Mouse (Mus musculus) stomach, embryonic 16.5 days (tissue): ENCODE measurements at regions not wholly inside any gene's neighbourhood (a gene's known extent, or its start where the extent isn't known, plus 50 kb on each side); places are given as distances from the start of the nearest gene placed in this dataset.
"Not testable (repeated sequence)": the region's sequence is repeated elsewhere in the genome, so short reads cannot be mapped to it uniquely, and the experiment has no call there.

ENCODE experiments used
- ATAC-seq: fragments of 200-750 bp; cut with Nextera tagmentation; 2 replicates; pipeline ENCODE4 v1.8.0; 2017; ENCODE audit warnings: moderate number of reproducible peaks, moderate TSS enrichment; ENCODE audit not compliant: insufficient read depth, low FRiP score
- H3K27ac ChIP-seq: fragments of 300-500 bp; sonication (generic); 2 replicates; pipeline ENCODE4 v1.5.1; 2014; ENCODE audit warnings: low read length
- H3K27me3 ChIP-seq: fragments of 300-500 bp; sonication (generic); 2 replicates; pipeline ENCODE4 v1.6.1; 2014; ENCODE audit warnings: low read length, control low read depth, mixed read lengths; ENCODE audit not compliant: control insufficient read depth, insufficient read depth
- H3K36me3 ChIP-seq: fragments of 300-500 bp; sonication (generic); 2 replicates; pipeline ENCODE4 v1.6.1; 2014; ENCODE audit warnings: low read length; ENCODE audit not compliant: control insufficient read depth, insufficient read depth
- H3K4me1 ChIP-seq: fragments of 300-500 bp; sonication (generic); 2 replicates; pipeline ENCODE4 v1.6.1; 2014; ENCODE audit warnings: low read length, control low read depth, mixed read lengths; ENCODE audit not compliant: control insufficient read depth, insufficient read depth
- H3K4me2 ChIP-seq: fragments of 300-500 bp; sonication (generic); 2 replicates; pipeline ENCODE4 v1.6.1; 2014; ENCODE audit warnings: low read depth, low read length, mixed read lengths
- H3K4me3 ChIP-seq: fragments of 300-500 bp; sonication (generic); replicated peaks from 2 replicates; pipeline ENCODE4 v1.5.1; 2014; ENCODE audit warnings: mild to moderate bottlenecking, low read length
- H3K9ac ChIP-seq: fragments of 300-500 bp; sonication (generic); 2 replicates; pipeline ENCODE4 v1.6.1; 2014; ENCODE audit warnings: low read length
- H3K9me3 ChIP-seq: fragments of 300-500 bp; sonication (generic); replicated peaks from 2 replicates; pipeline ENCODE4 v1.6.1; 2016; ENCODE audit warnings: low read length, control low read depth; ENCODE audit not compliant: control insufficient read depth
- WGBS: fragments of 180-500 bp; shearing (Covaris S2); extraction: QIAGEN DNeasy Blood & Tissue Kit; methylation state at CpG from one replicate; pipeline ENCODE4 v1.1.7; 2014; 5-methylcytosine and 5-hydroxymethylcytosine counted together

DNA sequence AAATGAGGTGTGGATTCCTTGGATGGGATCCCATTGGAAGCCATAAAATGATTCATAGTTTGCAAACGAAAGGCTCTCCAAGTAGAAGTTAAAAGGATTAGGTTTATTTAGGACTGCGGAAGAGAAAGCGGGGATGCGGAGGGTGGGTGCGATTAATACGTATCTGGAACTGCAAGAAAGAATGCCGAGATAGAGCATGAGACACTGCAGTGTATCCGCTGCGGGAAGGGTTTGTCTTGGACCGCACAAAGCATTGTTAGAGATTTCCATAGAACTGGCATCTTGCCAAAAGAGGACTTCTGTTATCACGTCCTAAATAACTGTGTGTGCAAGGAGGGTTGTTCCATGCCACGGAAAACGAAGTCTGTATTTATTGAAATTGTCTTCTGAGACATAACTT, 341.4 kb upstream of the Hand2 start:
- H3K9ac ChIP-seq, result no peak overlapping the region
- 42% methylated on average over 13 of the region's 13 CpGs for WGBS
- no peaks in the 10 kb centered on the region for H3K4me1 ChIP-seq

DNA sequence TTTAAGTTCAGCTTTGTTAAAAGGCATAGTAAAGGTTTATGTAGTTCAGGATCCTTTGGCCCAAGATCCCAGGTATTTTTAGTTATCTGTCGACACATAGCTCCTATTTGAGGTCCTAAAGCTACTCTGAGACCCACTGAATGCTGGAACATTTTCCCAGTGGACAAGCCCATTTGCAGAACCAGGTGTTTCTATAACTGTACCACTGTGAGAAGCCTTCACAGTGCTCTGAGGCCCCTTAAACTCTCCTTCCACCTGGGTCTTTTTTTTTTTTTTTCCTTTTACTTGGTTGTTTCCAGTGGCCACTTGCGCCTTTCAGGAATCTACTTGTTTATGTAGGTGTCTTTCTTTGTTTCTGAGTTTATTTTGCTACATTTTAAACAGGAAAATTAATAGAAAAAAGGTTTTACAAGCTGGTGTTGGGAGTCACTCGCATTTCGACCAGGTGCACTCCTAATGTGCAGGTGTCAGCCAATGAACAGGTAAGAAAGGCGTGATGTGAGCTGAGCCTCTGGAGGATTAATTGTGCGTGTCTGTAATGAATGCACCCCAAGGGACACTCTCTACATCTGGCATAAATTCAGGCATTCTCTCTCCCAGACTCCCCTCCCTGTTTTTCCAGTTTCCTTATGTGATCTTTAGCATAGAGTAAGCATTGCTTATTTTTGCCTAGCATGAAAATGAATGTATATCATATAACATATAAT, 310.3 kb upstream of the Hand2 start:
- Histone ChIP-seq H3K4me3 (no peak overlapping the region), H3K4me2 (no peak overlapping the region), H3K9me3 (no peaks in the 10 kb centered on the region), H3K9ac (no peak overlapping the region), H3K27ac (no peak overlapping the region), H3K36me3 (no peaks in the 10 kb centered on the region), H3K27me3 (no peaks in the 10 kb centered on the region), H3K4me1 (no peaks in the 10 kb centered on the region)
- 71% methylated on average over 6 of the region's 6 CpGs for WGBS
- ATAC-seq, result no peak

More for the DNA sequence above, 341.4 kb upstream of the Hand2 start:
- no peak overlapping the region for H3K27ac ChIP-seq
- H3K4me3 ChIP-seq, result no peak overlapping the region
- no peaks in the 10 kb centered on the region for H3K9me3 ChIP-seq
- 0 out of 2 replicates have a peak, but pooled peaks have one; percentile 33 for ATAC-seq
- H3K36me3 ChIP-seq, result no peaks in the 10 kb centered on the region
- H3K27me3 ChIP-seq, result no peaks in the 10 kb centered on the region
- H3K4me2 ChIP-seq, result peak overlapping the region; percentile 33

DNA sequence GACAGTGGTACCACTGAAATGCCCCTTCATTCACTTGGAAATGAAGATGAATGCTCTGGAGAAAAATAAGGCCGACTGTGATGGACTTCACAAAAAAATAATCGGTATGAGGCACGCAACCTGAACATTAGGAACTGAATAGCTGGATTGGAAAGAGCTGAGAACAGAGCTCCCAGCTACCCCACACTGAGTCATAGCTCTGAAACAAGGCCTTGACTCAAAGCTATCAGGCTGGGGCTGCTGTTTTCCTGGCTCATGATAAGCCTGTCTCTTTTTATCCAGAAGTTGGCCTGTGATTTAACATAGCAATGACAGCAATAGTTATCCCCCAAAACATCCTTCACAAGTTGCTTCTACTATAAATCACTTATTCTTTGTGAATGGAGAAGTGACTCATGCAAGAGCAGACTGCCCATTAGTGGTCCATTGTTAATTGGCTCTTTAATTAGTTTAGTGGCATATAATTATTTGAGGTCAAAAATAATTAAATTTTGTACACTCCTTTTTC, 306.9 kb upstream of the Hand2 start:
- H3K36me3 ChIP-seq, result no peaks in the 10 kb centered on the region
- WGBS, result 72% methylated on average over 3 of the region's 3 CpGs
- H3K27ac ChIP-seq, result no peak overlapping the region
- no peak overlapping the region for H3K4me3 ChIP-seq
- no peak for ATAC-seq
- H3K27me3 ChIP-seq, result no peaks in the 10 kb centered on the region
- no peaks in the 10 kb centered on the region for H3K9me3 ChIP-seq
- H3K4me2 ChIP-seq, result no peak overlapping the region
- no peaks in the 10 kb centered on the region for H3K4me1 ChIP-seq
- H3K9ac ChIP-seq, result no peak overlapping the region

DNA sequence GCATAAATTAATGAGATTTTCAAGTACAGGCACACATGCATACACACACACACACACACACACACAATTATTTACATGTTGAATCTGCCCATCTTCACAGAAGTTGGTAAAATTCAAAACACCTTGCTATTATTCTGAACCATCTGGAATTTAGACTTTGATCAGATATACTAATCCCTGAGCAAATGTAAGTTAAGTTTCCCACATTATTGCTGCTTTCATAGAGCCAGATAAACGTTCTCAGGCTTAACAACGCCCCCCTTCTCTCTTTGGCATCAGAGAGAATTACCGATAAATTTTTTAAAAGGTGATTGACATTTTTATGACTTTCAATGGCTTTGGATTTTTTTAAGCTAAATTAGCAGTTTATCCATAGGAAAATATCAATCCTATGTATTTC, 304.5 kb upstream of the Hand2 start:
- Histone ChIP-seq H3K27ac (no peak overlapping the region), H3K4me3 (no peak overlapping the region), H3K9ac (no peak overlapping the region), H3K27me3 (no peaks in the 10 kb centered on the region), H3K4me1 (no peaks in the 10 kb centered on the region), H3K4me2 (no peak overlapping the region), H3K9me3 (no peaks in the 10 kb centered on the region), H3K36me3 (no peaks in the 10 kb centered on the region)
- ATAC-seq, result no peak
- WGBS, result 55% methylated on average over 3 of the region's 3 CpGs

DNA sequence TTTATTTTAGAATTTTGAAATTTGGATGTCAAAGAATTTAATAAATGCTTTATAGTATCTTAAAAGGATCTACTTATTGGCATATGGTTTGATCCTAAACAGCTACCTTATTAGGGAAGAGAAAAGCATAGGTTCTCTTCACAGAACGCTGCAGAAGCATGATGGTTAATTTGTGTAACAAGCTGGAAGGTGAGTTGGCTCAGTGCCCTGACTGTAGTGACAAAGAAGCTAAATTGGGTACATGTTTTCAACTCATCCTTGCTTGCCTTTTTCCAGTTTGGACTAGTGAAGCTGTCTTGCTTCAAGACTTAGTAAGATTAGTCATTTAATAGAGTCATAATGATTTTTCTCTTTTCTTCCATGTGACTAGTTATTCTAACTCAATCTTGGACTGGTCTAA, 292.7 kb upstream of the Hand2 start:
- H3K27ac ChIP-seq, H3K27me3 ChIP-seq, ATAC-seq, H3K9me3 ChIP-seq, H3K9ac ChIP-seq, H3K36me3 ChIP-seq, H3K4me1 ChIP-seq, H3K4me3 ChIP-seq, H3K4me2 ChIP-seq: not testable (repeated sequence)
- 95% methylated on average over 1 of the region's 1 CpGs for WGBS

DNA sequence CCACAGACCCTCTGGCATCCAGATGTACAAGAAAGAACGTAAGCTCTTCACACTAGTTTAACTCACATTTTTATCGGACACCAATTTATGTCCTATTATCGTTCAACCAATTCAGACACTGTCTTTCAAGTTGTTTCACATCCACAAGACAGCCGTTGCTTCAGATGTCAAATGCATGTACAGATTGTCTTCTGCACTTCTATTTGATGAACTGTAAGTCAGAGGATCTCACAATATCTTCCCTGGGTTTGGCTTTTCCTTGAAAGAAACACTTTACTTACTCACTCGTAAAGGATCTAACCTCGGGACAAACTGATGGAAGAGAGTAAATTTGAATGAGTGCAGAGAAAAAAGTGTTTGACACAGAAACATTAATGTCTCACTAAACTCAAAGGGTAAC, 272.3 kb upstream of the Hand2 start:
- Histone ChIP-seq H3K36me3 (no peaks in the 10 kb centered on the region), H3K9ac (no peak overlapping the region), H3K27ac (no peak overlapping the region), H3K4me1 (no peaks in the 10 kb centered on the region), H3K4me2 (no peak overlapping the region), H3K27me3 (no peaks in the 10 kb centered on the region), H3K9me3 (no peaks in the 10 kb centered on the region), H3K4me3 (no peak overlapping the region)
- 86% methylated on average over 6 of the region's 6 CpGs for WGBS
- no peak for ATAC-seq

DNA sequence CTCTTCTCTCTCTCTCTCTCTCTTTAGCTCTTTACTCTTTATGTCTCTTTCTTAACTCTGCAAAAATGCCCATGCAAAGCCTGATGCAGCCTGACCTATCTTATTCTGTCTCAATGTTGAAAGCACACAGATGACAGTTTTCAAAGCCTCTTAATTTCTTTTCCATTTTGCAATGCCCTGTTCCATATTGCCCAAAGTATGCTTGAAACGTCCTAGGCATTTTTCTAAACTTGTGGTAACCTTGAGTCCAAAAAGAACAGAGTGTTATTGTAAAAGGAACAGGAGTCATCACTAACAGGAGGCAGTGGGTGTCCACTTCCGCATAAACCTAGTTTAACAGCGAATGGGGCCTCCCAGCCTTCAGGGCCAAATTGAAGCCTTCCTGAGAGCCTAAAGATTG, 271.9 kb upstream of the Hand2 start:
- no peaks in the 10 kb centered on the region for H3K4me1 ChIP-seq
- 79% methylated on average over 3 of the region's 3 CpGs for WGBS
- H3K4me2 ChIP-seq, result no peak overlapping the region
- H3K27me3 ChIP-seq, result no peaks in the 10 kb centered on the region
- no peaks in the 10 kb centered on the region for H3K36me3 ChIP-seq
- H3K9ac ChIP-seq, result no peak overlapping the region
- H3K9me3 ChIP-seq, result no peaks in the 10 kb centered on the region
- H3K4me3 ChIP-seq, result no peak overlapping the region
- ATAC-seq, result no peak
- H3K27ac ChIP-seq, result no peak overlapping the region

DNA sequence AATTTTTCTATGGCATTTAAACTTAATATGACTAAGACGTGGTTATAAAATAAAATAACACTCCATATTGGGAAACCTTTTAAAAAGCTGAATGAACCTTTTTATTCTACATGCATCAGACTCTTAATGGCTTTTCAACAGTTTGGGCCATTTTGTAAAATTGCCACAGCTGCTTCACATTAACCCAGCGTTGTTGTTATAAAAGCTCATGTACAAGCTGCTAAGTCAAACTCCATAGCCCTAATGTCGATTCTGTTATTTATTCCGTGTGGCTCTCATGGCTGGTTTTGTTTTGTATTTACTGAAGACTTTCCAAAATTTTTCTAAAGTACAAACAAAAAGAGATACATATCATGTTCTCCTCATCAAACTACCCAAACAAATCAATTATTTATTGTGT, 268.1 kb upstream of the Hand2 start:
- Histone ChIP-seq H3K4me3 (no peak overlapping the region), H3K36me3 (no peaks in the 10 kb centered on the region), H3K27ac (no peak overlapping the region), H3K4me1 (no peaks in the 10 kb centered on the region), H3K27me3 (no peaks in the 10 kb centered on the region), H3K4me2 (no peak overlapping the region), H3K9ac (no peak overlapping the region), H3K9me3 (no peaks in the 10 kb centered on the region)
- 56% methylated on average over 4 of the region's 4 CpGs for WGBS
- ATAC-seq, result no peak

DNA sequence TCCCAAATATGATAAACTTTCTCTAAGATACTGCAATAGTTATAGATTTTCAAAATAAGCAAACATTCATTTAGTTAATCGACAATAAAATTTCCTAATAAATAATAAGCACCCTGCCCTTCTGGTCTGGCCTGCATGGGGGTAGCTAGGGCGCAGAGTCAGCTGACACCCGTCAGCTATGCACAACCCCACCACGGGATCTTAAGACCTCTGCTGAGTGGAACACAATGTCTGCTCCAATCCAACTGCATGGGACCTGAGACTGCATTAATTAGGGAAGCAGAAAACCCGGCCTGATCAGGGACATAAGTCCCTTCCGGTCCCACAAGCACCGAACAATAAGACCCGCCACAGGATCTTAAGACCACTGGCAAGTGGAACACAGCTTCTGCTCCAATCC, 243.8 kb upstream of the Hand2 start:
- no peak for ATAC-seq
- WGBS, result 93% methylated on average over 8 of the region's 8 CpGs
- Histone ChIP-seq H3K4me3 (no peak overlapping the region), H3K9ac (no peak overlapping the region), H3K36me3 (no peaks in the 10 kb centered on the region), H3K4me2 (no peak overlapping the region), H3K4me1 (no peaks in the 10 kb centered on the region), H3K9me3 (no peaks in the 10 kb centered on the region), H3K27ac (no peak overlapping the region), H3K27me3 (no peaks in the 10 kb centered on the region)
